Mouse (Mus musculus) hematopoietic multipotent progenitor cell, adult 10-12 weeks (in vitro differentiated cells): Measurements from ENCODE around the gene Pepd. TPM values are rescaled to one million over a fixed set of nuclear protein-coding genes. Genes with fewer than 3 reads are reported as not detected.

Source experiments
- polyA plus RNA-seq: library from polyadenylated mRNA; stranded (reverse); fragments of >175 nt; gene quantifications from 2 replicates; pipeline ENCODE4 v1.2.3, GENCODE M21; 2012; ENCODE audit warnings: low replicate concordance

Gene Pepd
- 11.3 and 16.3 TPM in 2 replicates for polyA plus RNA-seq

DNA sequence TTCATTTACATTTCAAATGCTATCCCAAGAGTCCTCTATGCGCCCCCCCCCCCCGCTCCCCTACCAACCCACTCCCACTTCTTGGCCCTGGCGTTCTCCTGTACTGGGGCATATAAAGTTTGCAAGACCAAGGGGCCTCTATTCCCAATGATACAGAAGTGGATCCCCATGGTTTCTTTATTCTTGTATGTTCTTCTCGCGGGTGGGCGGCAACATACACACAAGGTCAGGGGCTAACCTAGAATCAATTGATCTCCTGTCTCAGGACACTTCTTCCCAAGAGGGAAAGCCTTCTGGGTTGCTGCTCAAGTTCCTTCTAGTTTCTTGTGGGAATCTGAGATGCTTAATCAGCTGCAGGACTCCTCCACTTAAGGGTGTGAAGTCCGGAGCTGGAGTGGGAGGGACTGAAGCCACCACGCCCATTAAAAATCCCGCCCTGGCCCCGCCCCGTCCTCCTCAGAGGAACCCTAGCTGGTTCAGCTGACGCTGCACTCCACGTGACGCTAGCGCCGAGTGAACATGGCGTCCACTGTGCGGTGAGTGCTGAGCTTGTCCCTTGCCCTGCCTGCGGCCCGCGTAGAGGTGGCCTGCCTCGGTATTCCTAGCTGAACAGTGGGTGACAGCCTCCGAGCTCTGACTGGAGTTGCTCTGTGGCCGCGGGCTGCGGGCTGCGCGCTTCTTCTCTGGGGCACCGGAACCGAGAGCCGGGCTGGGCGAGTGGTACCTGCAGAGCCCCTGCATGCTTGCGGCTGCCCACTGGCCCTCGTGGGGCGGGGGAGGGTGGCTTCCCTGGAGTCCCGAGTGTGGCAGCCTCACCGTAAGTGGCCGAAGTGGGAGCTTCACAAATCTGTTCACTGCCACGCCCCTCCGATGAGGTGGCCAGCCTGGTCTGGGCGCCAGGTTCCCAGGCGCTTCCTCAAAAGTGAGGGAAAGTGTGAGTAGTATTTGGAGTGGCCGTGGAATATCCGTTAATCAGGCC lies at the start of gene Pepd:
TSS of gene Pepd (plus strand) at position 461 of the 979 bp plus-strand sequence.

GRCm38 (mm10) chr7:35056436-35056864 lies 144.3 kb downstream of the Pepd start, which contains the start of gene Cebpg:
Gene Cebpg, minus strand, starts transcription at chr7:35056573.

Other genes with a start within 250 kb of the Pepd start
- 0.06 and 0.20 TPM in 2 replicates for gene Chst8, start 99.7 kb upstream of the Pepd start, polyA plus RNA-seq
- 22.3 and 31.4 TPM in 2 replicates for gene Cebpg, start 144.2 kb downstream of the Pepd start, polyA plus RNA-seq
- 20.0 and 101 TPM in 2 replicates for gene Cebpa, start 206.9 kb downstream of the Pepd start, polyA plus RNA-seq